Mouse (Mus musculus): Measurements from ENCODE around the gene Ankk1. TPM values are rescaled to one million over a fixed set of nuclear protein-coding genes. Genes with fewer than 3 reads are reported as not detected.

The Ankk1 gene
- total RNA-seq (2017): not detected in 3 replicates

- no peak for ATAC-seq (replicated peaks; ENCODE audit: insufficient number of reproducible peaks, low FRiP score, low TSS enrichment, poor library complexity, severe bottlenecking)
Observed at GRCm38 (mm10) chr9:49426921-49427320, at the start of gene Ankk1. TSS of gene Ankk1 (minus strand) at chr9:49427021.

- no peak for ATAC-seq (replicated peaks; ENCODE audit: insufficient number of reproducible peaks, low FRiP score, low TSS enrichment, poor library complexity, severe bottlenecking)
Observed at GRCm38 (mm10) chr9:49472126-49472525, 45.3 kb upstream of the Ankk1 start.

- no peak for ATAC-seq (replicated peaks; ENCODE audit: insufficient number of reproducible peaks, low FRiP score, low TSS enrichment, poor library complexity, severe bottlenecking)
Observed at GRCm38 (mm10) chr9:49470946-49471345, 44.1 kb upstream of the Ankk1 start.

- ATAC-seq (replicated peaks; ENCODE audit: insufficient number of reproducible peaks, low FRiP score, low TSS enrichment, poor library complexity, severe bottlenecking): no peak
Observed at GRCm38 (mm10) chr9:49470006-49470405, 43.2 kb upstream of the Ankk1 start.

- ATAC-seq (replicated peaks; ENCODE audit: insufficient number of reproducible peaks, low FRiP score, low TSS enrichment, poor library complexity, severe bottlenecking): no peak
Observed at GRCm38 (mm10) chr9:49456136-49456535, 29.3 kb upstream of the Ankk1 start.

- no peak for ATAC-seq (replicated peaks; ENCODE audit: insufficient number of reproducible peaks, low FRiP score, low TSS enrichment, poor library complexity, severe bottlenecking)
Observed at GRCm38 (mm10) chr9:49452396-49452795, 25.6 kb upstream of the Ankk1 start.

- no peak for ATAC-seq (replicated peaks; ENCODE audit: insufficient number of reproducible peaks, low FRiP score, low TSS enrichment, poor library complexity, severe bottlenecking)
Observed at GRCm38 (mm10) chr9:49450491-49450890, 23.7 kb upstream of the Ankk1 start.

GRCm38 (mm10) chr9:49442621-49443020 is 15.8 kb upstream of the Ankk1 start:
- no peak for ATAC-seq (replicated peaks; ENCODE audit: insufficient number of reproducible peaks, low FRiP score, low TSS enrichment, poor library complexity, severe bottlenecking)

GRCm38 (mm10) chr9:49427478-49427877 is 657 bp upstream of the Ankk1 start:
- no peak for ATAC-seq (replicated peaks; ENCODE audit: insufficient number of reproducible peaks, low FRiP score, low TSS enrichment, poor library complexity, severe bottlenecking)

GRCm38 (mm10) chr9:49425585-49425984 is 1.2 kb downstream of the Ankk1 start:
- ATAC-seq (replicated peaks; ENCODE audit: insufficient number of reproducible peaks, low FRiP score, low TSS enrichment, poor library complexity, severe bottlenecking): no peak

- no peak for ATAC-seq (replicated peaks; ENCODE audit: insufficient number of reproducible peaks, low FRiP score, low TSS enrichment, poor library complexity, severe bottlenecking)
Observed at GRCm38 (mm10) chr9:49423866-49424265, 3.0 kb downstream of the Ankk1 start.

- ATAC-seq (replicated peaks; ENCODE audit: insufficient number of reproducible peaks, low FRiP score, low TSS enrichment, poor library complexity, severe bottlenecking): no peak
Observed at GRCm38 (mm10) chr9:49410621-49411020, 16.2 kb downstream of the Ankk1 start.

GRCm38 (mm10) chr9:49407028-49407427 is 19.8 kb downstream of the Ankk1 start:
- no peak for ATAC-seq (replicated peaks; ENCODE audit: insufficient number of reproducible peaks, low FRiP score, low TSS enrichment, poor library complexity, severe bottlenecking)

- no peak for ATAC-seq (replicated peaks; ENCODE audit: insufficient number of reproducible peaks, low FRiP score, low TSS enrichment, poor library complexity, severe bottlenecking)
Observed at GRCm38 (mm10) chr9:49403711-49404110, 23.1 kb downstream of the Ankk1 start.

GRCm38 (mm10) chr9:49396006-49396405 is 30.8 kb downstream of the Ankk1 start:
- ATAC-seq (replicated peaks; ENCODE audit: insufficient number of reproducible peaks, low FRiP score, low TSS enrichment, poor library complexity, severe bottlenecking): no peak

GRCm38 (mm10) chr9:49392242-49392641 is 34.6 kb downstream of the Ankk1 start:
- no peak for ATAC-seq (replicated peaks; ENCODE audit: insufficient number of reproducible peaks, low FRiP score, low TSS enrichment, poor library complexity, severe bottlenecking)

GRCm38 (mm10) chr9:49386119-49386518 is 40.7 kb downstream of the Ankk1 start:
- no peak for ATAC-seq (replicated peaks; ENCODE audit: insufficient number of reproducible peaks, low FRiP score, low TSS enrichment, poor library complexity, severe bottlenecking)

GRCm38 (mm10) chr9:49385301-49385700 is 41.5 kb downstream of the Ankk1 start:
- ATAC-seq (replicated peaks; ENCODE audit: insufficient number of reproducible peaks, low FRiP score, low TSS enrichment, poor library complexity, severe bottlenecking): no peak

- ATAC-seq (replicated peaks; ENCODE audit: insufficient number of reproducible peaks, low FRiP score, low TSS enrichment, poor library complexity, severe bottlenecking): no peak
Observed at GRCm38 (mm10) chr9:49384855-49385254, 42.0 kb downstream of the Ankk1 start.

GRCm38 (mm10) chr9:49384041-49384440 is 42.8 kb downstream of the Ankk1 start:
- ATAC-seq (replicated peaks; ENCODE audit: insufficient number of reproducible peaks, low FRiP score, low TSS enrichment, poor library complexity, severe bottlenecking): no peak

- ATAC-seq (replicated peaks; ENCODE audit: insufficient number of reproducible peaks, low FRiP score, low TSS enrichment, poor library complexity, severe bottlenecking): no peak
Observed at GRCm38 (mm10) chr9:49379962-49380361, 46.9 kb downstream of the Ankk1 start.

Measured in monocyte, adult 5-6 weeks (primary cell).